Mouse (Mus musculus): ENCODE measurements around the gene Mks1. TPM values are rescaled to one million over a fixed set of nuclear protein-coding genes. Genes with fewer than 3 reads are reported as not detected.
A peak's percentile ranks its signal among the peaks of the same experiment; 100 is the strongest.
"Not testable (repeated sequence)": the region's sequence is repeated elsewhere in the genome, so short reads cannot be mapped to it uniquely, and the experiment has no call there.

The Mks1 gene
- polyA plus RNA-seq, 1 experiment from 2014 or later: 18.8 TPM

DNA sequence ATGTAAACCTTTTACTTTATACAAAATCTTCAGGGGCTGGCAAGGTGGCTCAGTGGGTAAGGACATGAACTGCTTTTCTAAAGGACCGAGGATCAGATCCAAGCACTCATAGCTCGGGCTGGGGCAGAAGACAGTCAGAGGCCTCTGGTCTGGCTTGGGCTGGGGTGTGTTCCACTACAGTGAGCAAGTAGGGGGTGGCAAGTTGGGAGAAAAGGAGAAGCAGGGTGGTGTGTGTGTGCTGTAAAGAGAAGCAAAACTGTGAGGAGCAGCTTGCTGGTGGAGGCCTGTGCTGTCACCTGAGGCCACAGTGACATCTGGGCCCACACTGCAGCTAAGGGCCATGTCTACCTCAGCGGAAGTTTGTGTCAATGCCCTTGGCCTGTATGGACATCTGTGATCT, 11.6 kb upstream of the Mks1 start:
- ATAC-seq (ENCODE audit: insufficient number of reproducible peaks, low FRiP score, low TSS enrichment, low read depth): no peak; the same call in 1 of the 2 replicates
- Histone ChIP-seq H3K4me1 (no peaks in the 10 kb centered on the region), H3K36me3 (no peaks in the 10 kb centered on the region), H3K4me2 (replicated peaks) (no peak overlapping the region), H3K4me3 (replicated peaks) (no peak overlapping the region), H3K9ac (no peak overlapping the region), H3K27ac (replicated peaks) (no peak overlapping the region), H3K9me3 (replicated peaks) (no peaks in the 10 kb centered on the region), H3K27me3 (no peaks in the 10 kb centered on the region)
- 84% methylated on average over 3 of the region's 3 CpGs for WGBS

DNA sequence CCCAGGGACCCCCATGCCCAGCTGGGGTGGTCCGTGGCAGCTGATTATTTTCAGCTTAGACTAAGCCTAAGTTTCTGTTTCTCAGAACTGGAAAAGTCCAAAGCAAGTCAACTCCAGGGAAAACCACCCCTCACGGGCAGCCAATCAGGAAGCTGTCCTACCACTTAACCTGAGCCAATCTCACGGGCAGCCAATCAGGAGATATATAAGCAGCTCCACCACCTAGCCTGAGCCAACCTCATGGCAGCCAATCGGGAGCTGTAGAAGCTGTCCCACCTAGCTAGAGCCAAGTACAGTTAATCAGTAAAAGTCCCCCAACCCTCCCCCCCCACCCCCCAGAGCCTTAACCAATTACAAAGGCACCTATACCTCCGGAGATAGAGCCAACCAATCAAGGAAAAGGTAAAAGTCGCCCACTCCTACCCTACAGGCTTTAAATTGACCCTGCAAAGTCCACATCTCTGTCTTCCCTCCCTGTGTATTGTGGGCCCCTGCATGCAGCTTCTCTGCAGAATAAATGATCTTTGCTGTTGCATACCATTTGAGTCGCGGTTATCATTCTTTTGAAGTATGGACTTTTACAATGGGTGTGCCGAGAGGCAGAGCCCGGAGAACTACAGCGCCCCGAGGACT, 5.9 kb upstream of the Mks1 start:
- Histone ChIP-seq H3K27me3 (no peaks in the 10 kb centered on the region), H3K9ac (no peak overlapping the region), H3K4me1 (no peaks in the 10 kb centered on the region), H3K27ac (replicated peaks) (no peak overlapping the region), H3K4me3 (replicated peaks) (no peak overlapping the region), H3K9me3 (replicated peaks) (no peaks in the 10 kb centered on the region), H3K36me3 (no peaks in the 10 kb centered on the region), H3K4me2 (replicated peaks) (no peak overlapping the region)
- ATAC-seq (ENCODE audit: insufficient number of reproducible peaks, low FRiP score, low TSS enrichment, low read depth): no peak
- 76% methylated on average over 12 of the region's 12 CpGs for WGBS

DNA sequence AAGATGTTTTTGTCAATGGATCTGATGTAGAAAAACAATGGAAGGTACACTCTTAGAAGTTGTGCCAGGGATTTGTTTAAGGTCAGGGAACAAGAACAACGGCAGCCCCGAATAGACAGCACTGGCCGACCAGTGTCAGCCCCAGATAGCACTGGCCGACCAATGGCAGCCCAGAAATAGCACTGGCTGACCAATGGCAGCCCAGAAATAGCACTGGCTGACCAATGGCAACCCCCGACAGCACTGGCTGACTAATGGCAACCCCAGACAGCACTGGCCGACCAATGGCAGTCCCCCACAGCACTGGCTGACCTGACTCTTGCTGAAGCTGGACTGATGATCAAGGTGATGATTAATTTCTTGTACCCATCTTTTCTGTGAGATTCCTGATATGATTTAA, 5.1 kb upstream of the Mks1 start:
- no peak overlapping the region for H3K4me3 ChIP-seq (replicated peaks)
- H3K4me1 ChIP-seq: 0 out of 2 replicates have a peak, but pooled peaks cover 4% of the 10 kb centered on the region
- H3K27me3 ChIP-seq: no peaks in the 10 kb centered on the region
- no peak overlapping the region for H3K4me2 ChIP-seq (replicated peaks)
- H3K9ac ChIP-seq: no peak overlapping the region
- WGBS: 76% methylated on average over 6 of the region's 6 CpGs
- H3K36me3 ChIP-seq: no peaks in the 10 kb centered on the region
- no peak overlapping the region for H3K27ac ChIP-seq (replicated peaks)
- no peak for ATAC-seq (ENCODE audit: insufficient number of reproducible peaks, low FRiP score, low TSS enrichment, low read depth)
- no peaks in the 10 kb centered on the region for H3K9me3 ChIP-seq (replicated peaks)

DNA sequence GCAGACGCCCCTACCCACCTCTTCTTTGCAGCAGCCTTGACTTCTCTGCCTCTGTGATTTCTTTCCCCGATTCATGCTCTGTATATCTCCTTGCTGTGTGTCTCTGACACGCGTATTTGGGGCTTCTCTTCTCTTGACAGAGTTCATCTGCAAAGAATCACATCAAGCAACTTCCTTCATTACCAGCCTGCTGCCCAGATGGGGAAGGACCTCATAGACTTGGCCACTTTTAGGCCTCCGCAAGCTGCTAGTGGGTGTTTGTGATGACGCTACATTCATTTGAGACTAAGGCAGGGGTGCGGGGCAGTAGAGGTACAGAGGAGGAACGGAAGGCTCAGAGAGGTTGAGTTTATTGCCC, 561 bp downstream of the Mks1 start:
- Histone ChIP-seq H3K4me1 (peaks cover 9% of the 10 kb centered on the region; the same call in 1 of the 2 replicates), H3K27me3 (no peaks in the 10 kb centered on the region), H3K36me3 (peaks cover 22% of the 10 kb centered on the region), H3K9ac (peak overlapping the region; percentile 39; the same call in 1 of the 2 replicates), H3K4me3 (replicated peaks) (peak overlapping the region; percentile 67), H3K9me3 (replicated peaks) (no peaks in the 10 kb centered on the region), H3K4me2 (replicated peaks) (peak overlapping the region; percentile 71), H3K27ac (replicated peaks) (peak overlapping the region; percentile 59)
- ATAC-seq (ENCODE audit: insufficient number of reproducible peaks, low FRiP score, low TSS enrichment, low read depth): no peak
- WGBS: 34% methylated on average over 8 of the region's 8 CpGs

DNA sequence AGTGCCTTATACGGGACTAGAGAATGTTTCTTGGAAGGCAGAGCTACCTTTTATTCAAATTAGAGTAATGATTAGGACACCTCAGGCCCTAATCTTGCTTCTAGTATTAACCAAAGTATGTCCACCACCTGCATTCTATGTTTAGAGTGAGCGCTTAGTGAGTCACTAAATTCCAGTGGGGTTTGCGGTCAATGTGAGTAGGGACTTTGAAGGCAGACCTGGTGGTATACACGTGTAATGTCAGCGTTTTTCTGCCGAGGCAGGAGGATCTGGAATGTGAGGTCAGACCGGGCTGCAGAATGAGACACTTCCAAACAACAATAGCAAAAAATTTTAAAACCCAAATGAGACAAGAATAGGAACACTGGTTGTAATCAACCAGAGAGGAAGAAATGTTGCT, 1.5 kb downstream of the Mks1 start:
- H3K27ac ChIP-seq (replicated peaks): no peak overlapping the region
- no peak for ATAC-seq (ENCODE audit: insufficient number of reproducible peaks, low FRiP score, low TSS enrichment, low read depth)
- H3K36me3 ChIP-seq: peaks cover 25% of the 10 kb centered on the region
- peaks cover 9% of the 10 kb centered on the region; the same call in 1 of the 2 replicates for H3K4me1 ChIP-seq
- WGBS: 87% methylated on average over 7 of the region's 7 CpGs
- H3K4me3 ChIP-seq (replicated peaks): no peak overlapping the region
- no peak overlapping the region for H3K4me2 ChIP-seq (replicated peaks)
- no peaks in the 10 kb centered on the region for H3K27me3 ChIP-seq
- H3K9ac ChIP-seq: no peak overlapping the region
- H3K9me3 ChIP-seq (replicated peaks): no peaks in the 10 kb centered on the region

DNA sequence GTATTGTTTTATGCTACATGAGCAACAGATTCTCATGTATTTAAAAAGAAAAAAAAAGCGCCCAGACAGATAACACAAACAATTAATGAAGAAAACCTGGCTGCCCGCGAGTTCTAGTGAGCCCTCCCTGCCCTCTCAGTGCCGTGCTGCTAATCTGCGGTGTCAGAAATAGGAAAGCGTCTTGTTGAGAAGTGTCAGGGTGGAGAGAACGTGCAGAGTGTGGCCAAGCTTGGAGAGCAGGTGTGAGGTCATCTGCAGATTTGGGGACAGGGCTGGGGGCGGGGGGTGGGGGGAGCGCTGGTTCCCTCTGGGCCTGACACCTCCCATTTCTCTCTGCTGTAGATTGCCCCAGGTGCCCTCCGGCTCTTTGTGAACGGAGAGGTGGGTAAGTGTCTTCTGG, 6.3 kb downstream of the Mks1 start:
- WGBS: 86% methylated on average over 11 of the region's 11 CpGs
- no peak for ATAC-seq (ENCODE audit: insufficient number of reproducible peaks, low FRiP score, low TSS enrichment, low read depth)
- Histone ChIP-seq H3K9me3 (replicated peaks) (no peaks in the 10 kb centered on the region), H3K4me3 (replicated peaks) (no peak overlapping the region), H3K27me3 (no peaks in the 10 kb centered on the region), H3K4me1 (no peaks in the 10 kb centered on the region), H3K36me3 (peaks cover 64% of the 10 kb centered on the region), H3K9ac (no peak overlapping the region), H3K27ac (replicated peaks) (no peak overlapping the region), H3K4me2 (replicated peaks) (no peak overlapping the region)

DNA sequence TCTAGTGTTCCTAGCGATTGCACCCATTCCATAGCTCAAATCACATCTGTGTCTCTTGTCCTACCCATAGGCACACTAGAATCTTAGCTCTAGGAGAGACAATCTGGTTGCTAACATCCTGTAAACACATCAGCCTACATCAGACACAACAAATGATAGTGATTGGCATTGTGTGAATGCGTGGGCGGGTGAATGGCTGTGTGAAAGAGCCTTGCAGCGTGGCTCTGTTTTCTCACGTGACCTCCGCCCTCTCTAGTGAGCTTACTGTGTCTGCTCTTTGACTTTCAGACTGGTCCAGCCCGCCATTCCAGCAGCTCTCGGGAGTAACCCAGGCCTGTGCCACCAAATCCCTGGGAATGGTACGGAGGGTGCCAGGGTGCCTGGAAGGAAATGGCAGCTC, 7.4 kb downstream of the Mks1 start:
- ATAC-seq (ENCODE audit: insufficient number of reproducible peaks, low FRiP score, low TSS enrichment, low read depth): no peak
- no peak overlapping the region for H3K4me2 ChIP-seq (replicated peaks)
- no peaks in the 10 kb centered on the region for H3K27me3 ChIP-seq
- H3K9me3 ChIP-seq (replicated peaks): no peaks in the 10 kb centered on the region
- H3K36me3 ChIP-seq: peaks cover 64% of the 10 kb centered on the region
- no peak overlapping the region for H3K9ac ChIP-seq
- H3K4me3 ChIP-seq (replicated peaks): no peak overlapping the region
- no peaks in the 10 kb centered on the region for H3K4me1 ChIP-seq
- no peak overlapping the region for H3K27ac ChIP-seq (replicated peaks)
- WGBS: 86% methylated on average over 9 of the region's 9 CpGs

DNA sequence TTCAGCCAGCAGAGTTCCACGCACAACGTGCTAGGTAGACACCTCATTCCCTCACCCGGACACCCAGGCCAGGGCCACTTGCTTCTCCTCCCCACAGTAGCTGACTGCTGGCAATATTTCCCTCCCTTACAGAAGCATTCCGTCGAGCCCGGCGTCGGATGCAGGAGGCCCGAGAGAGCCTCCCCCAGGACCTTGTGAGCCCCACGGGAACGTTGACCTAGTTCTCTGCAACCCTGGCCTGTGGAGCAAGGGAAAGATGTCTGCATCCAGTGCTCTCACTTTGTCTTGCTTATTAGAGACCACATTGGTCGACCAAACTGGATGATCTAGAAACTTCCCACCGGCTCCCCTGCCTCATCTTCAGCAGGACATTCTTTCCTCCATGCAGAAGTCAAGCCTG, 9.8 kb downstream of the Mks1 start:
- Histone ChIP-seq H3K4me2 (replicated peaks) (no peak overlapping the region), H3K27ac (replicated peaks) (no peak overlapping the region), H3K9ac (no peak overlapping the region), H3K4me3 (replicated peaks) (no peak overlapping the region), H3K9me3 (replicated peaks) (no peaks in the 10 kb centered on the region), H3K36me3 (peaks cover 50% of the 10 kb centered on the region), H3K4me1 (no peaks in the 10 kb centered on the region), H3K27me3 (no peaks in the 10 kb centered on the region)
- WGBS: 92% methylated on average over 13 of the region's 13 CpGs
- no peak for ATAC-seq (ENCODE audit: insufficient number of reproducible peaks, low FRiP score, low TSS enrichment, low read depth)

DNA sequence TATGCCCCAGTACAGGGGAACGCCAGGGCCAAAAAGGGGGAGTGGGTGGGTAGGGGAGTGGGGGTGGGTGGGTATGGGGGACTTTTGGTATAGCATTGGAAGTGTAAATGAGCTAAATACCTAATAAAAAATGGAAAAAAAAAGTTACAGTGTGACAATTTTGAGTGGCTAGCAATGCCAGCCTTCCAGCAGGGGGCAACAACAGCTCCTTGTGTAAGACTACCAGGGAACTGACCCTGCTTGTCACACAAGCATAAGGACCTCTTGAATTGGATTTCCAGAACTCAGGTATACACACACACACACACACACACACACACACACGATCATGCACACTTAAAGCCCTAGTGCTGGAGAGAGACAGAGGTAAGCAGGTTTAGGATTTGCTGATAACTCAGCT, 13.9 kb downstream of the Mks1 start:
- H3K9ac ChIP-seq; H3K4me1 ChIP-seq; H3K27me3 ChIP-seq; ATAC-seq (ENCODE audit: insufficient number of reproducible peaks, low FRiP score, low TSS enrichment, low read depth); H3K4me3 ChIP-seq (replicated peaks); H3K9me3 ChIP-seq (replicated peaks); H3K27ac ChIP-seq (replicated peaks); H3K4me2 ChIP-seq (replicated peaks): not testable (repeated sequence)
- H3K36me3 ChIP-seq: peaks cover 20% of the 10 kb centered on the region; the same call in 1 of the 2 replicates
- WGBS: 85% methylated on average over 1 of the region's 2 CpGs

DNA sequence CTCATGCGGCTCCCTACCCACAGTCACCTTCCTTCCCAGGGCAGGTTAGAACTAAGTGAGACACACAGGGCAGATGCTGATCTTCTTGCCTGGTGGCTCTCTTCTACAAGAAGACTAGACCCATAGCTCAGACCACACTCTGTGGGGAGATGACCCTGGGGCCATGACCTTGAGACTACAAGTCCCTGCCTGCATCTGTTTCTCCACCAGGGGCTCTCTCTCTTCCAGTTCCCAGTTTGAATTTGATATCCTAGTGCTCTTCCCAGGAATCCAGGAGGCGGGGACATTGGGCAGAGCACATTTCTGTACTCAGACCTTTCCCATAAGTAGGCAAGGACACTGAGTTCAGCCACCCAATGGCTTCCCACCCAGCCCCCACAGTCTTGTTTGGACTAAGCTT, 17.1 kb downstream of the Mks1 start:
- Histone ChIP-seq H3K27me3 (no peaks in the 10 kb centered on the region), H3K4me1 (peaks cover 5% of the 10 kb centered on the region; the same call in 1 of the 2 replicates), H3K4me3 (replicated peaks) (no peak overlapping the region), H3K27ac (replicated peaks) (no peak overlapping the region), H3K36me3 (no peaks in the 10 kb centered on the region), H3K4me2 (replicated peaks) (no peak overlapping the region), H3K9me3 (replicated peaks) (no peaks in the 10 kb centered on the region), H3K9ac (no peak overlapping the region)
- no peak for ATAC-seq (ENCODE audit: insufficient number of reproducible peaks, low FRiP score, low TSS enrichment, low read depth)
- 69% methylated on average over 2 of the region's 2 CpGs for WGBS

DNA sequence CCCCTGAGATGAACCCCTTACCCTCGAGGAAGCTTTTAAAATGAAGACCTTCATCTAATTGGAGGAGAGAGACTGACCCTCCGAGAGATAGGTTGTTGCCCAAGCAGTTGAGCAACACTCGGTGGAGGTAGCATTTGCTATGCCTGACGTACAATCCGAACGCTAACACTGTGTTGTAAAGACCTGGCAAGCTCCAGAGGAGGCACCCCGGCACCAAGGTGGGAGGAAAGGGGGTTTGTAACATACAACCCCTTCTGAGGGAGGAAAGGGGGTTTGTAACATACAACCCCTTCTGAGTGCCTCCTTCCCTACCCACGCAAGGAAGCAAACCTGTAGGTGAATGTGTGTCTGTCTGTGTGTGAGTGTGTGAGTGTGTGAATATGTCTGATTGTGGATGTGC, 18.8 kb downstream of the Mks1 start:
- Histone ChIP-seq H3K36me3 (no peaks in the 10 kb centered on the region), H3K27ac (replicated peaks) (no peak overlapping the region), H3K4me1 (peaks cover 5% of the 10 kb centered on the region; the same call in 1 of the 2 replicates), H3K4me2 (replicated peaks) (no peak overlapping the region), H3K27me3 (no peaks in the 10 kb centered on the region), H3K4me3 (replicated peaks) (no peak overlapping the region), H3K9ac (no peak overlapping the region), H3K9me3 (replicated peaks) (no peaks in the 10 kb centered on the region)
- ATAC-seq (ENCODE audit: insufficient number of reproducible peaks, low FRiP score, low TSS enrichment, low read depth): no peak
- 32% methylated on average over 8 of the region's 8 CpGs for WGBS

DNA sequence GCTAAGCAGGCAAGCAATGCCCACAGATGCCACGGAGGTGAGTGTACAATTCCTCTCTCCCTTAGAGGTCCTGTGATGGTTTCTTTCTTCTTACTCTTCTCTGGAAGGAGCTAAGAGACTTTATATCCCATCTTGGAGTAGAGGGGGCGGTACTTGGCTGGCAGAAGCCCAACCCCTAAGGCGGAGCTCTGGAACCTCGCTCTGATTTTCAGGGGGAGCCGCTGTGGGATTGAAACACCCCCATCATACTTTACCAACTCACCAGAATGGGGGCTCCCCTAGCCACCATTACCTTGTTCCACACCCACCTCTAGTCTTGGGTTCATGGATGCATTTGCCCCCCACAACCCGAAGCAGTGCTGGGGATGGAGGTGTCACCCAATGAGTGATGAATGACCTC, 22.4 kb downstream of the Mks1 start, which contains the start of gene Epx:
Epx (minus strand) TSS at position 101 of the 400 bp plus-strand sequence.
- no peak for ATAC-seq (ENCODE audit: insufficient number of reproducible peaks, low FRiP score, low TSS enrichment, low read depth)
- Histone ChIP-seq H3K27ac (replicated peaks) (no peak within 1 kb of the TSS), H3K4me2 (replicated peaks) (no peak within 1 kb of the TSS), H3K4me3 (replicated peaks) (no peak within 1 kb of the TSS), H3K4me1 (peaks cover 5% of the 10 kb centered on the region; the same call in 1 of the 2 replicates), H3K27me3 (no peaks in the 10 kb centered on the region), H3K36me3 (no peaks in the 10 kb centered on the region), H3K9me3 (replicated peaks) (no peaks in the 10 kb centered on the region), H3K9ac (no peak within 1 kb of the TSS)
- 84% methylated on average over 6 of the region's 6 CpGs for WGBS

Measured in embryonic facial prominence, embryonic 15.5 days (tissue).